9 mouse cellular contexts compared by ENCODE assay signal in the genomic region with DNA sequence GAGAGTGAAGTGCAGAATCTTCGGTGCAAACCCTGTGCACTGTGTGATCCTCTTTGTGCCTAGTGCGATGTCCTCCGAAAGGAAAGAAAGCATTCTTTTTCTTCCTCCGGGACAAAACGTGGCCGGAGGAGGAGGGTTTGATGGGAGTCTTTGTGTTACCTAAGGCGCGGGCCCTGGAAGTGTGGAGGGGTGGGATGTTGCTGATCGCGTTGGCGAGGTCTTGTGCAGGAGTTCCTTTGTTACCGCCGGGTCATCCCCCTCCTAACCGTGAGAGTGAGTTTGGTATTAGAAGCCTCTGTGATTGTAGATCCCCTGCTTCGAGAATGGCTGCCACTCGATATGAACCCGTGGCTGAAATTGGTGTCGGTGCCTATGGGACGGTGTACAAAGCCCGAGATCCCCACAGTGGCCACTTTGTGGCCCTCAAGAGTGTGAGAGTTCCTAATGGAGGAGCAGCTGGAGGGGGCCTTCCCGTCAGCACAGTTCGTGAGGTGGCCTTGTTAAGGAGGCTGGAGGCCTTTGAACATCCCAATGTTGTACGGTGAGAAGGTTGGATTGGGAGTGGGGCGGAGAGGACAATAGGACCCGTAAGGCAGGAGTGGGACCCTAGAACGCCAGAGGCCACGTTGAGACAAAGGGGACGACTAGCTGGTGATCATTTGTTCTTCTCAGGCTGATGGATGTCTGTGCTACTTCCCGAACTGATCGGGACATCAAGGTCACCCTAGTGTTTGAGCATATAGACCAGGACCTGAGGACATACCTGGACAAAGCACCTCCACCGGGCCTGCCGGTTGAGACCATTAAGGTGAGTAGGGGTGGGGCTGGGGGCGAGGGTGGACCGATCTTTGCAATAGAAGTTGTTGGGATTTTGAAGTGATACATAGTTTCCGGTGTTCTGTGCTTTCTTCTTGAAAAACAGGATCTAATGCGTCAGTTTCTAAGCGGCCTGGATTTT. TPM values are rescaled to one million over a fixed set of nuclear protein-coding genes. Genes with fewer than 3 reads are reported as not detected.
A peak's percentile ranks its signal among the peaks of the same experiment; 100 is the strongest.
DNase-seq lines count a peak whose midpoint lies in the region; ATAC-seq and TF ChIP-seq lines count a peak whose summit lies in the region.
"Had no signal": no experiment of that assay in that cellular context is flagged by ENCODE, and none has a peak within 500 bp of the region (broad histone marks: within the 10 kb centered on the region; RNA-seq: fewer than 3 reads in every experiment).

No protein-coding gene starts in this region.

- peaks cover 12% of the 10 kb centered on the region for H3K4me1 ChIP-seq in lung, embryonic 14.5 days (ENCODE audit: insufficient read depth)
- H3K4me1 ChIP-seq in forebrain, embryonic 14.5 days (ENCODE audit: control insufficient read depth, insufficient read depth, low read length) = peaks cover 29% of the 10 kb centered on the region
- H3K4me1 ChIP-seq in liver, embryonic 16.5 days (ENCODE audit: control insufficient read depth, low read depth, low read length) = peaks cover 36% of the 10 kb centered on the region

- WGBS in lung, embryonic 14.5 days = 8% methylated on average over 37 of the region's 37 CpGs
- WGBS in forebrain, embryonic 14.5 days = 13% methylated on average over 37 of the region's 37 CpGs
- 10% methylated on average over 37 of the region's 37 CpGs for WGBS in liver, embryonic 16.5 days (ENCODE audit: insufficient replicate concordance)

- peak; percentile 44 for DNase-seq in lung, embryonic 14.5 days
- no peak for DNase-seq in lung, postnatal 25 days (ENCODE audit: low spot score)
- peak; percentile 64 for DNase-seq in brain, embryonic 14.5 days (ENCODE audit: low read depth)
- peak; percentile 45 for DNase-seq in forebrain, embryonic 14.5 days (ENCODE audit: low spot score)
- no peak for DNase-seq in ovary, postnatal 10 days (ENCODE audit: low spot score)
- DNase-seq in right cerebral cortex, postnatal 36 days (ENCODE audit: low spot score in 2 of 2) = no peak

- H3K27ac ChIP-seq in lung, embryonic 14.5 days (ENCODE audit: low read depth) = peak overlapping the region; percentile 89
- peak overlapping the region; percentile 85 for H3K27ac ChIP-seq in forebrain, embryonic 14.5 days (ENCODE audit: low read depth, low read length)
- H3K27ac ChIP-seq in liver, embryonic 16.5 days (ENCODE audit: low read length) = peak overlapping the region; percentile 77

- no peak for TF ChIP-seq POLR2A in brain, embryonic 14.5 days (IDR thresholded peaks at IDR 0.05; ENCODE audit: borderline replicate concordance, extremely low read depth, insufficient read depth, insufficient read length, poor library complexity, severe bottlenecking)

- H3K36me3 ChIP-seq in lung, embryonic 14.5 days (ENCODE audit: insufficient read depth) = peaks cover 44% of the 10 kb centered on the region
- peaks cover 44% of the 10 kb centered on the region for H3K36me3 ChIP-seq in forebrain, embryonic 14.5 days (ENCODE audit: control insufficient read depth, insufficient read depth, low read length)
- peaks cover 25% of the 10 kb centered on the region for H3K36me3 ChIP-seq in liver, embryonic 16.5 days (ENCODE audit: control insufficient read depth, insufficient read depth)

- no peaks in the 10 kb centered on the region for H3K9me3 ChIP-seq in lung, embryonic 14.5 days (ENCODE audit: low read depth, low read length)
- H3K9me3 ChIP-seq in forebrain, embryonic 14.5 days (replicated peaks; ENCODE audit: control insufficient read depth, low read length) = no peaks in the 10 kb centered on the region
- H3K9me3 ChIP-seq in liver, embryonic 16.5 days (replicated peaks; ENCODE audit: control insufficient read depth, low read length) = no peaks in the 10 kb centered on the region

- ATAC-seq in lung, embryonic 14.5 days (ENCODE audit: insufficient read depth) = peak; percentile 1; the same call in 1 of the 2 replicates
- ATAC-seq in forebrain, embryonic 14.5 days = peak; percentile 5
- ATAC-seq in liver, embryonic 16.5 days (ENCODE audit: low read depth) = peak; percentile 0; the same call in 1 of the 2 replicates
- ATAC-seq in granulocyte monocyte progenitor cell, adult 5-6 weeks (replicated peaks; ENCODE audit: poor library complexity, severe bottlenecking) = no peak

- peak overlapping the region; percentile 90 for H3K4me3 ChIP-seq in lung, embryonic 14.5 days (ENCODE audit: low read depth, low read length)
- peak overlapping the region; percentile 67 for H3K4me3 ChIP-seq in forebrain, embryonic 14.5 days (ENCODE audit: low read depth, low read length)
- H3K4me3 ChIP-seq in liver, embryonic 16.5 days (ENCODE audit: low read depth, low read length) = peak overlapping the region; percentile 78

- H3K9ac ChIP-seq in lung, embryonic 14.5 days = peak overlapping the region; percentile 98
- peak overlapping the region; percentile 93 for H3K9ac ChIP-seq in forebrain, embryonic 14.5 days (ENCODE audit: low read length)
- H3K9ac ChIP-seq in liver, embryonic 16.5 days (ENCODE audit: low read depth, low read length) = peak overlapping the region; percentile 80

- peaks cover 18% of the 10 kb centered on the region for H3K27me3 ChIP-seq in lung, embryonic 14.5 days (ENCODE audit: insufficient read depth, low read length)
- no peaks in the 10 kb centered on the region for H3K27me3 ChIP-seq in forebrain, embryonic 14.5 days (replicated peaks; ENCODE audit: control insufficient read depth, insufficient read depth, low read length)
- peaks cover 34% of the 10 kb centered on the region for H3K27me3 ChIP-seq in liver, embryonic 16.5 days (ENCODE audit: control insufficient read depth, insufficient read depth, low read depth, low read length)

- peak overlapping the region; percentile 70 for H3K4me2 ChIP-seq in lung, embryonic 14.5 days
- peak overlapping the region; percentile 94 for H3K4me2 ChIP-seq in forebrain, embryonic 14.5 days (ENCODE audit: low read length)
- peak overlapping the region; percentile 92 for H3K4me2 ChIP-seq in liver, embryonic 16.5 days (ENCODE audit: low read depth, low read length)

- no peak for TF ChIP-seq CTCF in lung, embryonic 14.5 days (IDR thresholded peaks at IDR 0.05; ENCODE audit: low read depth)
- no peak for TF ChIP-seq CTCF in brain, embryonic 14.5 days (IDR thresholded peaks at IDR 0.05; ENCODE audit: borderline replicate concordance, extremely low read depth, insufficient read depth, insufficient read length)

RNA-seq across cellular contexts. Expression of a gene that starts 0.9 kb away (rescaled TPM):
- 2,143 and 2,245 TPM in 2 replicates for polyA plus RNA-seq in lung, embryonic 14.5 days (2014; fragmentation: Nextera tagmentation; extraction: Ambion mirVana)
- polyA plus RNA-seq in brain, embryonic 14.5 days (2012; rRNA removed) = 871 and 1,231 TPM in 2 replicates
- 1,959 and 2,468 TPM in 2 replicates for polyA plus RNA-seq in forebrain, embryonic 14.5 days (2014; fragmentation: Nextera tagmentation; extraction: Ambion mirVana)
- polyA plus RNA-seq in liver, embryonic 16.5 days (2015; fragmentation: Nextera tagmentation; extraction: Ambion mirVana) = 293 and 317 TPM in 2 replicates
- 721 and 802 TPM in 2 replicates for total RNA-seq in granulocyte monocyte progenitor cell, adult 5-6 weeks (2014; fragmentation: Nextera tagmentation)
- 568 and 716 TPM in 2 replicates for total RNA-seq in granulocyte monocyte progenitor cell, adult 5-6 weeks (2017)

RNA-seq across cellular contexts. Expression of a gene that starts 4.2 kb away (rescaled TPM):
- 0.99 and 1.5 TPM in 2 replicates for polyA plus RNA-seq in lung, embryonic 14.5 days (2014; fragmentation: Nextera tagmentation; extraction: Ambion mirVana)
- 35.9 and 51.7 TPM in 2 replicates for polyA plus RNA-seq in brain, embryonic 14.5 days (2012; rRNA removed)
- polyA plus RNA-seq in forebrain, embryonic 14.5 days (2014; fragmentation: Nextera tagmentation; extraction: Ambion mirVana) = 8.2 and 8.8 TPM in 2 replicates
- not detected in 2 replicates for polyA plus RNA-seq in liver, embryonic 16.5 days (2015; fragmentation: Nextera tagmentation; extraction: Ambion mirVana)
- not detected in 2 replicates for total RNA-seq in granulocyte monocyte progenitor cell, adult 5-6 weeks (2014; fragmentation: Nextera tagmentation)
- total RNA-seq in granulocyte monocyte progenitor cell, adult 5-6 weeks (2017) = not detected in 2 replicates

RNA-seq across cellular contexts. Expression of a gene that starts 5.9 kb away (rescaled TPM):
- 120 and 130 TPM in 2 replicates for polyA plus RNA-seq in lung, embryonic 14.5 days (2014; fragmentation: Nextera tagmentation; extraction: Ambion mirVana)
- 96.5 and 115 TPM in 2 replicates for polyA plus RNA-seq in brain, embryonic 14.5 days (2012; rRNA removed)
- 36.7 and 44.5 TPM in 2 replicates for polyA plus RNA-seq in forebrain, embryonic 14.5 days (2014; fragmentation: Nextera tagmentation; extraction: Ambion mirVana)
- 87.4 and 96.7 TPM in 2 replicates for polyA plus RNA-seq in liver, embryonic 16.5 days (2015; fragmentation: Nextera tagmentation; extraction: Ambion mirVana)
- 92.4 and 102 TPM in 2 replicates for total RNA-seq in granulocyte monocyte progenitor cell, adult 5-6 weeks (2014; fragmentation: Nextera tagmentation)
- total RNA-seq in granulocyte monocyte progenitor cell, adult 5-6 weeks (2017) = 82.5 and 82.6 TPM in 2 replicates

RNA-seq across cellular contexts. Expression of a gene that starts 10.9 kb away (rescaled TPM):
- polyA plus RNA-seq in lung, embryonic 14.5 days (2014; fragmentation: Nextera tagmentation; extraction: Ambion mirVana) = 0.07 and 0.11 TPM in 2 replicates
- 113 and 151 TPM in 2 replicates for polyA plus RNA-seq in brain, embryonic 14.5 days (2012; rRNA removed)
- 3.9 and 4.7 TPM in 2 replicates for polyA plus RNA-seq in forebrain, embryonic 14.5 days (2014; fragmentation: Nextera tagmentation; extraction: Ambion mirVana)
- polyA plus RNA-seq in liver, embryonic 16.5 days (2015; fragmentation: Nextera tagmentation; extraction: Ambion mirVana) = 0.71 and 1.2 TPM in 2 replicates
- 26.3 and 27.2 TPM in 2 replicates for total RNA-seq in granulocyte monocyte progenitor cell, adult 5-6 weeks (2014; fragmentation: Nextera tagmentation)
- total RNA-seq in granulocyte monocyte progenitor cell, adult 5-6 weeks (2017) = 18.8 and 34.4 TPM in 2 replicates

RNA-seq across cellular contexts. Expression of a gene that starts 16.1 kb away (rescaled TPM):
- 0.09 TPM in 1 of 2 replicates, not detected in the other for polyA plus RNA-seq in lung, embryonic 14.5 days (2014; fragmentation: Nextera tagmentation; extraction: Ambion mirVana)
- polyA plus RNA-seq in brain, embryonic 14.5 days (2012; rRNA removed) = 0.63 and 0.97 TPM in 2 replicates
- polyA plus RNA-seq in forebrain, embryonic 14.5 days (2014; fragmentation: Nextera tagmentation; extraction: Ambion mirVana) = 0.09 TPM in 1 of 2 replicates, not detected in the other
- 0.04 TPM in 1 of 2 replicates, not detected in the other for polyA plus RNA-seq in liver, embryonic 16.5 days (2015; fragmentation: Nextera tagmentation; extraction: Ambion mirVana)
- 0.45 TPM in 1 of 2 replicates, not detected in the other for total RNA-seq in granulocyte monocyte progenitor cell, adult 5-6 weeks (2014; fragmentation: Nextera tagmentation)
- 0.69 TPM in 1 of 2 replicates, not detected in the other for total RNA-seq in granulocyte monocyte progenitor cell, adult 5-6 weeks (2017)
- total RNA-seq: hematopoietic stem cell, adult 5-6 weeks had no signal

Comparison
In these comparisons a context has a peak if more than half of its experiments do, and no peak if none do; other contexts are left out.
1. DNase-seq: peak in lung, embryonic 14.5 days (single experiment), brain, embryonic 14.5 days (single experiment) and forebrain, embryonic 14.5 days (single experiment); none in lung, postnatal 25 days (single experiment), ovary, postnatal 10 days (single experiment) and right cerebral cortex, postnatal 36 days (0 of 2).
2. Peak in every context shown above with its lines, with median percentiles within 50 percentile points of each other: H3K27ac ChIP-seq, H3K4me2 ChIP-seq, H3K4me3 ChIP-seq and H3K9ac ChIP-seq.